Mouse (Mus musculus) left cerebral cortex, postnatal 14 days (tissue): ENCODE measurements around the gene Cdcp2. TPM values are rescaled to one million over a fixed set of nuclear protein-coding genes. Genes with fewer than 3 reads are reported as not detected.

Source experiments
- total RNA-seq, 2 experiments: library from RNA; stranded (reverse); gene quantifications; 2 replicates each; pipeline ENCODE4 v1.2.3; 2021

Gene Cdcp2
- total RNA-seq, 2 experiments from 2014 or later = not detected

Other genes starting within 250 kb of the Cdcp2 start
- gene Ssbp3, start 186.2 kb upstream of the Cdcp2 start, total RNA-seq = 100 to 1,000 TPM; 109 to 115 TPM
- 10 to 100 TPM; 64.9 to 67.0 TPM for gene Mrpl37, start 30.0 kb upstream of the Cdcp2 start, total RNA-seq
- gene Cyb5rl, start 29.9 kb upstream of the Cdcp2 start, total RNA-seq = 1 to 10 TPM; 4.6 to 7.7 TPM
- gene Tmem59, start 81.5 kb downstream of the Cdcp2 start, total RNA-seq = 100 to 1,000 TPM; 193 to 195 TPM
- gene Tceanc2, start 82.2 kb downstream of the Cdcp2 start, total RNA-seq = 10 to 100 TPM; 17.5 to 19.8 TPM
- gene Ldlrad1, start 112.3 kb downstream of the Cdcp2 start, total RNA-seq = under 1 TPM in 1 of 2 experiments, not detected in 1; 0.33 TPM
- 10 to 100 TPM; 34.0 to 37.9 TPM for gene Lrrc42, start 156.6 kb downstream of the Cdcp2 start, total RNA-seq
- 10 to 100 TPM; 21.5 to 22.1 TPM for gene Hspb11, start 156.7 kb downstream of the Cdcp2 start, total RNA-seq
- gene Dio1, start 210.3 kb downstream of the Cdcp2 start, total RNA-seq = not detected
- 10 to 100 TPM; 44.5 to 45.1 TPM for gene Yipf1, start 217.5 kb downstream of the Cdcp2 start, total RNA-seq